Mouse (Mus musculus): ENCODE measurements at regions not wholly inside any gene's neighbourhood (a gene's known extent, or its start where the extent isn't known, plus 50 kb on each side); places are given as distances from the start of the nearest gene placed in this dataset.

GRCm38 (mm10) chr3:43923497-43923896 is 1454.7 kb upstream of the Pcdh10 start:
- DNase-seq: no peak
- intact Hi-C loops (cut with DNase I): no loop called here

GRCm38 (mm10) chr3:43945780-43946179 is 1432.4 kb upstream of the Pcdh10 start:
- intact Hi-C loops (cut with DNase I): no loop called here
- peak; percentile 0 for DNase-seq
